Mouse (Mus musculus) MN1 (cell line): ENCODE measurements around the gene Nxf3.
A peak's percentile ranks its signal among the peaks of the same experiment; 100 is the strongest.
"Not testable (repeated sequence)": the region's sequence is repeated elsewhere in the genome, so short reads cannot be mapped to it uniquely, and the experiment has no call there.

Experiments used
- DNase-seq: peaks from one replicate; pipeline ENCODE4 v3.0.0-alpha.2; 2016; ENCODE audit warnings: low spot score

Gene Nxf3

GRCm38 (mm10) chrX:136085155-136085554 is at the start of gene Nxf3:
Nxf3 (minus strand) TSS chrX:136085255.
- peak; percentile 53 for DNase-seq

- DNase-seq = peak; percentile 52
Observed at GRCm38 (mm10) chrX:136127744-136128064, 42.6 kb upstream of the Nxf3 start.

GRCm38 (mm10) chrX:136127038-136127743 is 42.1 kb upstream of the Nxf3 start:
- DNase-seq = peak; percentile 44

DNA sequence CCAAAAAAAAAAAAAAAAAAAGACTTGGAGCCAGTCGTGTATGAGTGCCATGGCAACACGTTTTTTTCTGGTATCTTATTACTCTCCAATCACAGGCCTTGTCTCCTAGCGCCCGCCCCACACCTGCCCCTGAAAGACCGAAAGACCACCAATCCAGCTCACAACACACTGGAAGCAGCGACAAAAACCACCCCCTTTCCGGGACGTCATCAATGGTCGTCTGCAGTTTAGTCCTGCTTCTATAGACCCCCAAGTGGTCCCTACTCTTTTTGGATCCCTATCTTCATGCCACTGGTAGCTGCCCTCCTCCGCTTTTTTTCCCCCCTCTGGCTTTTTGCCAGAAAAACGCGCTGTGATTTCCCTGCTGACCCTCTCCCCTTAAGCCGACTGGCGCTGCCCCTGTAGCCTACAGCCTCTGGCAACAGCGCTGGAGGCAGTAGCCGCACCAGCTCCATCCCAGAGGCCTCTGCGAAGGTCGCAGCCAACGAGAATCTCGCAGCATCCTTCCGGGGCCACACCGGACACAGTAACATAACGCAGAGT is 30.4 kb upstream of the Nxf3 start:
- DNase-seq = peak; percentile 81

DNA sequence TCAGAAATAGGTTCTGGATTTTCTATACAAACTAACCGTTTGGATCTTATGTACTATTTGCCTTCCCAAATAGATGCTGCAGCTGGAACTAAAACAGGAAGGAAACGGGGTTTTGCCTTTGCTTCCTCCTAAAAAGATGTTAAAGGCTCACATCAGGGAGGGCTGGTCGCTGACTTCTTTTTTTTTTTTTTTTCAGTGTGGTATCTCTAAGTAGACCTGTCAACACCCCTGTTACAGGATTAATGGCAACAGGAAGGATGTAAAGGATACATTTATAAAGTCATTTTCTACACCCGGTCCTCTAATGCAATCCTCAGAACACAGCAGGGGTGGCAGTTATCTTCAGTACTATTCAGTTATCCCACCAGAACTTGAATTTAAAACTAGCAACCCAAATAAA is 30.0 kb upstream of the Nxf3 start:
- DNase-seq = no peak

- peak; percentile 64 for DNase-seq
Observed at GRCm38 (mm10) chrX:136107942-136108341, 22.9 kb upstream of the Nxf3 start.

- peak; percentile 54 for DNase-seq
Observed at GRCm38 (mm10) chrX:136104724-136105088, 19.7 kb upstream of the Nxf3 start.

DNA sequence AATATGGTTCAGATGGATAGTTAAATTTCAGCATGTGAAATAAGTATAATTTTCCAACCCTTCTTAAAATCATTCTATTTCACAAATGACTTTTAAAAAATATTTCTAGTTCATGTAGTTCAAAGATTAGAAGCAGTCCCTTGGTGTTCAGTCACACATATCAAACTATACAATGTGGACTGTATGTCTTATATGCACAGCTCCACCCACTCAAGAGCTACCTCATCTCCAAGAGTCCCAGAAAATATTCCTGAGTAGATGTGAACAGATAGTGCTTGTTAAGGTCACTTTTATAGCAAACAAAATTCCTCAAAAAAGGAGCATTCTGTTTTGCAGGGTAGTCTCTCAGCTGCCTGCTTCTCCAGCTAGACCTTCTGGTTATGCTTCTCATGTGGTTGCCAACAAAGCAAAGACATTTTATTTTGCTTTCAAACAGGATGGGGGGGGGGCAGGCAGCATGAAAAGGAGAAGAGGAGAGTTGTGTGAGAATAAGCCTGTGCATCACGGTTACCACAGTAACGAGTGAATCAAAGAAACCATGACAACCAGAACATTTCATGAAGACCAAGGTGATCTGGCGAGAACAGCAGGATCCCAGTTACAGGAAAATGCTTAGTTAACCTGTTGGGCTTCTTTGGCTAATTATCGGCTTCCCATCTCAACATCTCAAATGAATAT is 19.1 kb upstream of the Nxf3 start:
- no peak for DNase-seq

DNA sequence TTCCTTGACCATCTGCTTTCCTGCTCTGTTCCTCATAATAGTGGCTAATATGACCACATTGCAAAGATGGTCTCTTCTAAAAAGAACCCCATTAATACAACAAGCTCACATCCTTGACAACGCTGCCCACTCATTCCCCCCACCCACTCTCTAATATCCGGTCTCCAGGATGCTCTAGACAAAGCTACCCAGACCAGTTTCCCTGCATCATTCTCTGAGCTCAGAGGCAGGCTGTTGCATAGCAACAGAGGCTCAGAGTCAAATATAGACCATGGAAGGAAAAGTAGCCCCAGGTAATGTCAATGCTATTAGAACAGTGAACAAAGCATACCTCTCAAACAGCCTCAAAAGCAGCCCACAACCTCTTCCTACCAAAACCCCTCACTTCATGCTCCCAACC is 9.4 kb upstream of the Nxf3 start:
- DNase-seq = no peak

GRCm38 (mm10) chrX:136092497-136093279 is 7.6 kb upstream of the Nxf3 start:
- no peak for DNase-seq

DNA sequence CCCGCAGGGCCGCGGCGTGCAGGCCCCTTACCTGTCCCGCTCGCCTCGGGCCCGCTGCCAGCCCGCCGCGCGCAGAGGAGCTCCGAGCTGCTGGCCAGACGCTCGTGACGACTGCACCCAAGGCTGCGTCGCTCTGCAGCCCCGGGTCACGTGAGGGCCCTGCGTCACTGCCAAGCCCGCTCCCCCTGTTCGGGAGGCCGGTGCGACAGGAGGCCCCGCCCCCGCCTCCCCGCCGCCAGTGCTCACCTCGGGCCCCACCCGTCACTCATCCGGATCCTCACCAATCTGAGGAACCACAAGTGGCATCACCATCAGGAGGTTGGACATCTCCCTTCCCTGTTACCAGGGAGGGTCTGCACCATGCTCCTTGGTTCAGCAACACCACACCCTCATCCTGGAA is 17.0 kb downstream of the Nxf3 start, which contains the start of gene Bex2:
Gene Bex2 (minus strand): TSS at position 217 of the 400 bp plus-strand sequence.
- DNase-seq = peak; percentile 34

GRCm38 (mm10) chrX:136067201-136067991 is 17.7 kb downstream of the Nxf3 start:
- DNase-seq = peak; percentile 63

GRCm38 (mm10) chrX:136060698-136061097 is 24.4 kb downstream of the Nxf3 start:
- no peak for DNase-seq

- no peak for DNase-seq
Observed at GRCm38 (mm10) chrX:136051219-136051618, 33.8 kb downstream of the Nxf3 start.

DNA sequence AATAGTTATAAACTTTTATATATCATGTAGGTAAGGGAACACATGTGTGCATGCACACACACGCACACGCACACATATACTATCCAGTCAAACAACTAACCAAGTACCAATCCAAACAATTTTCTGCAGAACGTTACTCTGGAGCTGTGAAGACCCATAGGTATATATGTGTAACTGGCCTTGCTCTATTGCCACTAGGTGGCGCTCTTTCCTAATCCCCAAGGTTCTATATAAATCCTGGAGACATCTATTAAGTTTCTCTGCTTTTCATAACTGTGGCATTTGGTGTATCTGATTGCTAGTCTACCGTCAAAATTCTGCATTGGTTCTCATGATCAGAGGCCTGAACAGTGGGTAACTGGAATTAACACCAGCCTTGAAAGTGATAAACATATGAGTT is 37.5 kb downstream of the Nxf3 start:
- peak; percentile 79 for DNase-seq

GRCm38 (mm10) chrX:136043726-136044125 is 41.3 kb downstream of the Nxf3 start:
- DNase-seq = no peak

DNA sequence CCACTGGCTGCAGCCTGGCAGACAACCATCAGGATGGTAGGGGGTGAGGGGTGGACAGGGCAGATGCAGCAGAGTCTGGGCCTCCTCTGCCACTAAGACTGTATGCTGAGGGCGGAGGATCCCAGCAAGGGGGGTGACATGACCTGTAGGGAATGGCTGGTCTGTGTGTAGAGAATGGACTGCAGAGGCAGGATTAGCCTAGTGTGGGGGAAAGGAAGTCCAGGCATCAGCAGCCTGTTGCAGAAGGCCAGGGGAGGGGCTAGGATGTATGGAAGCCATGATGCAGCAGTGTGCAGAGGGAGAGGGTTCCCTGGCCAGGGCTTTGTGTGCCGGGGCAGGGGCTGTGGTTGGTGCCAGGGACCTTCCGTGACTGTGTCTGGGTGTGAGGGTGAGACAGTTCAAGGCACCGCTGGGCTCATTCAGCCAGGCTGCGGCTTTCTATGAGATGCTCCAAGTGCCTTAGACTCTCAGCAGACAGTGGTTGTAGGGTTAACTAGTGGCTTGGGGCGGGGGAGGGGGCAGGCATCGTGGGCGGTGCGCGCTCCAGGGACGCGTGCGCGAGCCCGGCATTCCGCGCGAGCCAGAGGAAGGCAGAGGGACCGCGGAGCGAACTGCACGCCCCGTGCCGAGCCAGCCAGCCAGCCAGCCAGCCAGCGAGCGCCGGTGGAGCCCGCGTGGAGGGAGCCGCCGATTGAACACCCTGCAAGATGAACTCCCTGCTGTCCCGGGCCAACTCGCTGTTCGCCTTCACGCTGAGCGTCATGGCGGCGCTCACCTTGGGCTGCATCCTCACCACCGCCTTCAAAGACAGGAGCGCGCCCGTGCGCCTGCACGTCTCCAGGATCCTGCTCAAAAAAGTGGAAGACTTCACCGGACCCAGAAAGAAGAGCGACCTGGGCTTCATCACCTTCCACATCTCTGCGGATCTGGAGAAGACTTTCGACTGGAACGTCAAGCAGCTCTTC is 52.0 kb downstream of the Nxf3 start, which contains the start of gene Arxes1:
Gene Arxes1 (plus strand): TSS at position 569 of the 965 bp plus-strand sequence.
- DNase-seq = not testable (repeated sequence)

DNA sequence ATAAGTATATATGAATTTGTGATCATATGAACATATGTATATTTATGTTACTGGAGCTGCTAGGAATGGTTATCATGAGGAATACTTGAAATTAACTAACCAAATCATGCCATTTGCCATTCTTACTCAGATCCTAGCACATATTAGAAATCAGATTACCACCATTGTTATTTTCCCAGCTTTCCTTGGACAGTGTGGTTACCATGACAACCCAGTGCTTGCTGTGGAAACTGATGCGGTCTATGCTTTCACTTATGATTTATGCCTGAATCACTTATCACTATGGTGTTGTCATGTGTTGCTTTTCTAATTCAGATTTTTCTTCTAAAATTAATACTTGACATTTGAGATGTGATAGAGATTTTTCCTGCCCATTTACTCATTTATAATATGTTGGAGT is 54.7 kb downstream of the Nxf3 start:
- DNase-seq = no peak
